Mouse (Mus musculus): ENCODE results near the gene Lpar2.

- TF ChIP-seq CTCF (IDR thresholded peaks at IDR 0.05), result no peak
- TF ChIP-seq EP300 (IDR thresholded peaks at IDR 0.05), result no peak
Observed at GRCm38 (mm10) chr8:69879678-69880077, 57.4 kb downstream of the Lpar2 start.
